Mouse (Mus musculus) ES-E14 (cell line): ENCODE results near the gene Olfr1410. TPM values are rescaled to one million over a fixed set of nuclear protein-coding genes. Genes with fewer than 3 reads are reported as not detected.

Experiments used
- DNase-seq: peaks from one replicate; pipeline ENCODE4 v3.0.0-alpha.2; 2013; ENCODE audit warnings: low read depth, low spot score
- H3K27ac ChIP-seq: 2 replicates; pipeline ENCODE4 v1.5.1; 2012; ENCODE audit warnings: low read depth, mild to moderate bottlenecking, low read length, moderate library complexity, mixed read lengths; ENCODE audit not compliant: poor library complexity, insufficient read depth, severe bottlenecking
- H3K36me3 ChIP-seq: 2 replicates; pipeline ENCODE4 v1.6.1; 2012; ENCODE audit warnings: mild to moderate bottlenecking, low read length, moderate library complexity, mixed read lengths; ENCODE audit not compliant: control insufficient read depth, poor library complexity, insufficient read depth, severe bottlenecking
- H3K4me1 ChIP-seq, 2 experiments: fragments of 150-350 bp in 1 of 2; sonication (generic) in 1 of 2; 2 replicates each; pipeline ENCODE4 v1.6.1; 2012; ENCODE audit warnings: low read length in 2 of 2, mild to moderate bottlenecking in 1 of 2, mixed read lengths in 1 of 2; ENCODE audit not compliant: control insufficient read depth in 2 of 2, insufficient read depth in 2 of 2, poor library complexity in 1 of 2
- H3K4me3 ChIP-seq, 2 experiments: fragments of 150-350 bp in 1 of 2; sonication (generic) in 1 of 2; 2 replicates each; pipeline ENCODE4 v1.5.1; 2012; ENCODE audit warnings: low read length in 2 of 2, low read depth in 1 of 2, mild to moderate bottlenecking in 1 of 2, mixed read lengths in 1 of 2; ENCODE audit not compliant: insufficient read depth in 1 of 2, poor library complexity in 1 of 2, severe bottlenecking in 1 of 2
- H3K9ac ChIP-seq: 2 replicates; pipeline ENCODE4 v1.6.1; 2012; ENCODE audit warnings: low read depth, mild to moderate bottlenecking, low read length, mixed read lengths; ENCODE audit not compliant: poor library complexity, insufficient read depth, severe bottlenecking
- H3K9me3 ChIP-seq: fragments of 150-350 bp; sonication (generic); 2 replicates; pipeline ENCODE4 v1.6.1; 2012; ENCODE audit warnings: low read depth, mild to moderate bottlenecking, low read length; ENCODE audit not compliant: control insufficient read depth, insufficient read depth
- CHD2 ChIP-seq: IDR thresholded peaks from 2 replicates; pipeline ENCODE4 v1.6.1; 2014; ENCODE audit warnings: mild to moderate bottlenecking, low read depth, low read length, inconsistent platforms
- HCFC1 ChIP-seq: IDR thresholded peaks from 2 replicates; pipeline ENCODE4 v1.6.1; 2012; ENCODE audit warnings: low read length, inconsistent platforms, borderline replicate concordance; ENCODE audit not compliant: insufficient read depth
- MAFK ChIP-seq: IDR thresholded peaks from 2 replicates; pipeline ENCODE4 v1.6.1; 2014; ENCODE audit warnings: mild to moderate bottlenecking, low read depth, low read length, inconsistent platforms; ENCODE audit not compliant: insufficient read depth
- ZC3H11A ChIP-seq: IDR thresholded peaks from 2 replicates; pipeline ENCODE4 v1.6.1; 2012; ENCODE audit warnings: low read depth, mild to moderate bottlenecking, inconsistent platforms, low read length, borderline replicate concordance
- ZNF384 ChIP-seq: IDR thresholded peaks from 2 replicates; pipeline ENCODE4 v1.6.1; 2012; ENCODE audit warnings: low read depth, low read length, inconsistent platforms
- in situ Hi-C, 2 experiments: fragments of 600-800 bp; cut with MboI; formaldehyde crosslinking; loops; one replicate each; pipeline ENCODE4 v1.15.1; 2025; ENCODE audit warnings: low sequenced_read_pairs in 2 of 2, inconsistent platforms in 1 of 2; ENCODE audit not compliant: unreplicated experiment in 2 of 2
- total RNA-seq: library from RNA; depleted of rRNA; stranded (reverse); fragments of 300-350 nt; gene quantifications from 2 replicates; pipeline ENCODE4 v1.2.3, GENCODE M21; 2012

The Olfr1410 gene
- total RNA-seq, 1 experiment = 0.09 TPM

GRCm38 (mm10) chr1:92633726-92634125, 28.1 kb downstream of the Olfr1410 start:
- Histone ChIP-seq H3K27ac (no peak overlapping the region), H3K36me3 (peaks cover 12% of the 10 kb centered on the region), H3K4me3 (no peak overlapping the region), H3K4me1 (no peaks in the 10 kb centered on the region), H3K9ac (no peak overlapping the region), H3K9me3 (no peaks in the 10 kb centered on the region)
- DNase-seq = no peak
- TF ChIP-seq ZC3H11A (no peak), MAFK (no peak), CHD2 (no peak), ZNF384 (no peak), HCFC1 (no peak)
- in situ Hi-C loops = no loop called here

- Histone ChIP-seq H3K27ac (no peak overlapping the region), H3K9me3 (no peaks in the 10 kb centered on the region), H3K36me3 (peaks cover 12% of the 10 kb centered on the region), H3K4me3 (no peak overlapping the region), H3K9ac (no peak overlapping the region), H3K4me1 (no peaks in the 10 kb centered on the region)
- DNase-seq = no peak
- in situ Hi-C loops = no loop called here
- no peak for TF ChIP-seq CHD2
- no peak for TF ChIP-seq MAFK
- TF ChIP-seq ZC3H11A = no peak
- no peak for TF ChIP-seq ZNF384
- no peak for TF ChIP-seq HCFC1
These were observed 29.0 kb downstream of the Olfr1410 start for GRCm38 (mm10) chr1:92634569-92634968.

GRCm38 (mm10) chr1:92634976-92635599, 29.5 kb downstream of the Olfr1410 start:
- in situ Hi-C loops = no loop called here
- H3K27ac ChIP-seq = no peak overlapping the region
- H3K36me3 ChIP-seq = peaks cover 12% of the 10 kb centered on the region
- no peaks in the 10 kb centered on the region for H3K4me1 ChIP-seq
- H3K9ac ChIP-seq = no peak overlapping the region
- DNase-seq = no peak
- no peak overlapping the region for H3K4me3 ChIP-seq
- TF ChIP-seq ZC3H11A (no peak), MAFK (no peak), CHD2 (no peak), ZNF384 (no peak), HCFC1 (no peak)
- H3K9me3 ChIP-seq = no peaks in the 10 kb centered on the region

- Histone ChIP-seq H3K36me3 (peaks cover 12% of the 10 kb centered on the region), H3K27ac (no peak overlapping the region), H3K4me3 (no peak overlapping the region), H3K9ac (no peak overlapping the region), H3K9me3 (no peaks in the 10 kb centered on the region), H3K4me1 (no peaks in the 10 kb centered on the region)
- TF ChIP-seq CHD2 = no peak
- no peak for TF ChIP-seq ZNF384
- no peak for TF ChIP-seq ZC3H11A
- no peak for TF ChIP-seq MAFK
- TF ChIP-seq HCFC1 = no peak
- no peak for DNase-seq
- in situ Hi-C loops = no loop called here
These were observed 30.4 kb downstream of the Olfr1410 start for GRCm38 (mm10) chr1:92636015-92636414.
